Mouse (Mus musculus): ENCODE measurements around the gene Klk8. TPM values are rescaled to one million over a fixed set of nuclear protein-coding genes. Genes with fewer than 3 reads are reported as not detected.

The Klk8 gene
- polyA plus RNA-seq, 1 experiment = not detected

DNA sequence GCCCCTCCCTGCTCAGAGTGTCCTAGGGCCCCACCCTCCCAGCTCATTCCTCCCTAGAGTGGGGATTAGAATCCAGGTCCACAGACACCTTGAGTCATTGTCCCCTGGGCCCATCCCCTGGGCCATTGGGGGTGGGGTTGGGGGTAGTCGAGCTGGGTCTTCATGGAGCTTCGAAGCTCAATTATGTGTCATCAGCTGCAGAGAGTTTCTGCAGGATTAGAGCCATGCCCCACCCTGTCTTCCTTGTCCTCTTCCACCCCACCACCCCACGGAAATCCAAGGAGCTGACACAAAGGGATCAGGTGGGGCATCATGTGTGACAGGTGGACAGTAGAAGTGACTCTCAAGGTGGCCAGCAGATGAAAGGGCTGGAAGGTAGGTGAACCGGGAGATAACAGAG is 28.8 kb upstream of the Klk8 start, which contains the start of gene Klk12:
Gene Klk12 (plus strand): TSS at position 301 of the 400 bp plus-strand sequence.
- H3K4me2 ChIP-seq (ENCODE audit: low read depth) = no peak within 1 kb of the TSS
- TF ChIP-seq TCF3 (IDR thresholded peaks at IDR 0.05; ENCODE audit: insufficient read length, low read depth) (no peak), E2F4 (IDR thresholded peaks at IDR 0.05; ENCODE audit: insufficient read depth) (no peak), REST (IDR thresholded peaks at IDR 0.05; ENCODE audit: insufficient read depth, insufficient read length) (no peak), TCF12 (IDR thresholded peaks at IDR 0.05; ENCODE audit: insufficient read depth, poor library complexity, severe bottlenecking) (no peak), MYOG (IDR thresholded peaks at IDR 0.05; ENCODE audit: control insufficient read depth in 1 of 3, insufficient read depth in 1 of 3, insufficient read length in 2 of 3, low read depth in 2 of 3) (no peak), CEBPB (IDR thresholded peaks at IDR 0.05; ENCODE audit: insufficient read depth, poor library complexity, severe bottlenecking) (no peak), USF1 (IDR thresholded peaks at IDR 0.05; ENCODE audit: low read depth) (no peak), MAX (IDR thresholded peaks at IDR 0.05; ENCODE audit: low read depth) (no peak), SRF (IDR thresholded peaks at IDR 0.05; ENCODE audit: control insufficient read depth, insufficient read length, low read depth) (no peak), POLR2A (IDR thresholded peaks at IDR 0.05; ENCODE audit: insufficient read length, low read depth) (no peak)
- H3ac ChIP-seq (ENCODE audit: control insufficient read depth, insufficient read length) = no peak within 1 kb of the TSS
- no peak within 1 kb of the TSS for H3K4me3 ChIP-seq
- no peaks in the 10 kb centered on the region for H3K36me3 ChIP-seq (ENCODE audit: control insufficient read depth, insufficient read depth)
- H3K79me2 ChIP-seq (ENCODE audit: control insufficient read depth, insufficient read depth) = no peaks in the 10 kb centered on the region
- H3K27me3 ChIP-seq (ENCODE audit: control insufficient read depth, insufficient read depth, insufficient read length) = no peaks in the 10 kb centered on the region

DNA sequence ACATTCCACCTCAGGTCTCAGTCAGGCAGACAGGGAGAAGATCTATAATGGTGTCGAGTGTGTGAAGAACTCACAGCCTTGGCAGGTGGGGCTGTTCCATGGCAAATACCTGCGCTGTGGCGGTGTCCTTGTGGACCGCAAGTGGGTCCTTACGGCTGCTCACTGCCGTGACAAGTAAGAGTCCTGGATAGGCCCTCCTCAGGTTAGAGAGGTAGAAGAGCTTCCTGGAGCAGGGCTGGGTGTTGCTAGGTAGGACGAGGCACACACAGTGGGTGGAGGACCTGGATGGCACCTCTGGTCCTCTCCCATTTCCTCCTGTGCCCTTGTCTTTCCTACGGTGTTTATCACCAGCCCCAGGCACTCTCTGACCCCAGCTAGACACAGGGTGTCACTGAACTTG is 27.7 kb upstream of the Klk8 start:
- Histone ChIP-seq H3K79me2 (ENCODE audit: control insufficient read depth, insufficient read depth) (no peaks in the 10 kb centered on the region), H3ac (ENCODE audit: control insufficient read depth, insufficient read length) (no peak overlapping the region), H3K27me3 (ENCODE audit: control insufficient read depth, insufficient read depth, insufficient read length) (no peaks in the 10 kb centered on the region), H3K4me3 (no peak overlapping the region), H3K4me2 (ENCODE audit: low read depth) (no peak overlapping the region), H3K36me3 (ENCODE audit: control insufficient read depth, insufficient read depth) (no peaks in the 10 kb centered on the region)
- no peak for TF ChIP-seq SRF (IDR thresholded peaks at IDR 0.05; ENCODE audit: control insufficient read depth, insufficient read length, low read depth)
- no peak for TF ChIP-seq MYOG (IDR thresholded peaks at IDR 0.05; ENCODE audit: control insufficient read depth in 1 of 3, insufficient read depth in 1 of 3, insufficient read length in 2 of 3, low read depth in 2 of 3)
- TF ChIP-seq POLR2A (IDR thresholded peaks at IDR 0.05; ENCODE audit: insufficient read length, low read depth) = no peak
- TF ChIP-seq TCF12 (IDR thresholded peaks at IDR 0.05; ENCODE audit: insufficient read depth, poor library complexity, severe bottlenecking) = no peak
- TF ChIP-seq REST (IDR thresholded peaks at IDR 0.05; ENCODE audit: insufficient read depth, insufficient read length) = no peak
- no peak for TF ChIP-seq MAX (IDR thresholded peaks at IDR 0.05; ENCODE audit: low read depth)
- no peak for TF ChIP-seq MYOD1 (IDR thresholded peaks at IDR 0.05; ENCODE audit: control insufficient read depth in 1 of 3, insufficient read length in 2 of 3, low read depth in 2 of 3)

DNA sequence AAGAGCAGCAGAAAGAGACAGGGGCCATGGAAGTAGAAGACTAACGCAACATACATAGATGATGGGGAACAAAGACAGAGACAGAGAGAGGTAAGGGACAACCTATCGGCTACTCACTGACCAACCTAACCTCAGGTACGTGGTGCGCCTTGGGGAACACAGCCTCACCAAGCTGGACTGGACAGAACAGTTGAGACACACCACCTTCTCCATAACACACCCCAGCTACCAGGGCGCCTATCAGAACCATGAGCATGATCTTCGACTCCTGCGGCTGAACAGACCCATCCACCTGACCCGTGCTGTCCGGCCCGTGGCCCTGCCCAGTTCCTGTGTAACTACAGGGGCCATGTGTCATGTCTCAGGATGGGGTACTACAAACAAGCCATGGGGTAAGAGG is 26.7 kb upstream of the Klk8 start:
- no peaks in the 10 kb centered on the region for H3K27me3 ChIP-seq (ENCODE audit: control insufficient read depth, insufficient read depth, insufficient read length)
- no peaks in the 10 kb centered on the region for H3K36me3 ChIP-seq (ENCODE audit: control insufficient read depth, insufficient read depth)
- TF ChIP-seq USF1 (IDR thresholded peaks at IDR 0.05; ENCODE audit: low read depth) = no peak
- TF ChIP-seq E2F4 (IDR thresholded peaks at IDR 0.05; ENCODE audit: insufficient read depth) = no peak
- TF ChIP-seq MYOD1 (IDR thresholded peaks at IDR 0.05; ENCODE audit: control insufficient read depth in 1 of 3, insufficient read length in 2 of 3, low read depth in 2 of 3) = no peak
- no peak for TF ChIP-seq SRF (IDR thresholded peaks at IDR 0.05; ENCODE audit: control insufficient read depth, insufficient read length, low read depth)
- TF ChIP-seq MYOG (IDR thresholded peaks at IDR 0.05; ENCODE audit: control insufficient read depth in 1 of 3, insufficient read depth in 1 of 3, insufficient read length in 2 of 3, low read depth in 2 of 3) = no peak
- no peak for TF ChIP-seq CEBPB (IDR thresholded peaks at IDR 0.05; ENCODE audit: insufficient read depth, poor library complexity, severe bottlenecking)
- no peak for TF ChIP-seq MAX (IDR thresholded peaks at IDR 0.05; ENCODE audit: low read depth)
- TF ChIP-seq TCF3 (IDR thresholded peaks at IDR 0.05; ENCODE audit: insufficient read length, low read depth) = no peak
- TF ChIP-seq POLR2A (IDR thresholded peaks at IDR 0.05; ENCODE audit: insufficient read length, low read depth) = no peak
- no peak for TF ChIP-seq REST (IDR thresholded peaks at IDR 0.05; ENCODE audit: insufficient read depth, insufficient read length)
- no peak for TF ChIP-seq TCF12 (IDR thresholded peaks at IDR 0.05; ENCODE audit: insufficient read depth, poor library complexity, severe bottlenecking)
- TF ChIP-seq POLR2AphosphoS2 (IDR thresholded peaks at IDR 0.05; ENCODE audit: insufficient read length, low read depth) = no peak
- H3K4me3 ChIP-seq = no peak overlapping the region
- H3K4me2 ChIP-seq (ENCODE audit: low read depth) = no peak overlapping the region
- no peak overlapping the region for H3ac ChIP-seq (ENCODE audit: control insufficient read depth, insufficient read length)
- H3K79me2 ChIP-seq (ENCODE audit: control insufficient read depth, insufficient read depth) = no peaks in the 10 kb centered on the region

DNA sequence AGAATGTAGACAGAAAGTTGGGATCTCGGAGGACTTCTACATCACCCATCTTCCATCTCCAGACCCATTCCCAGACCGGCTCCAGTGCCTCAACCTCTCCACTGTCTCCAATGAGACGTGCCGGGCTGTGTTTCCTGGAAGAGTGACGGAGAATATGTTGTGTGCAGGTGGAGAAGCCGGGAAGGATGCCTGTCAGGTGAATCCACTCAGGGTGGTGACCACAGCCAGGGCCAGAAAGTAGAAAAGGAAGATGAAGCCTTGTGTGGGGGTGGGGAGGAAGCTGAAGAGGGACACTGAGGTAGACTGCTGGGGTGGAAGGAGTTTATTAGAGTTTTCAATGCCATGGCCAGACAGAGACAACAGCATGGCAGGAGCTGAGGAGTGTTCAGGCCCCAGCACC is 25.5 kb upstream of the Klk8 start:
- H3K36me3 ChIP-seq (ENCODE audit: control insufficient read depth, insufficient read depth) = no peaks in the 10 kb centered on the region
- no peaks in the 10 kb centered on the region for H3K79me2 ChIP-seq (ENCODE audit: control insufficient read depth, insufficient read depth)
- no peaks in the 10 kb centered on the region for H3K27me3 ChIP-seq (ENCODE audit: control insufficient read depth, insufficient read depth, insufficient read length)
- H3K4me2 ChIP-seq (ENCODE audit: low read depth) = no peak overlapping the region
- H3K4me3 ChIP-seq = no peak overlapping the region
- H3ac ChIP-seq (ENCODE audit: control insufficient read depth, insufficient read length) = no peak overlapping the region
- TF ChIP-seq MYOG (IDR thresholded peaks at IDR 0.05; ENCODE audit: control insufficient read depth in 1 of 3, insufficient read depth in 1 of 3, insufficient read length in 2 of 3, low read depth in 2 of 3) (no peak), TCF3 (IDR thresholded peaks at IDR 0.05; ENCODE audit: insufficient read length, low read depth) (no peak), REST (IDR thresholded peaks at IDR 0.05; ENCODE audit: insufficient read depth, insufficient read length) (no peak), SRF (IDR thresholded peaks at IDR 0.05; ENCODE audit: control insufficient read depth, insufficient read length, low read depth) (no peak), TCF12 (IDR thresholded peaks at IDR 0.05; ENCODE audit: insufficient read depth, poor library complexity, severe bottlenecking) (no peak), POLR2AphosphoS2 (IDR thresholded peaks at IDR 0.05; ENCODE audit: insufficient read length, low read depth) (no peak), MYOD1 (IDR thresholded peaks at IDR 0.05; ENCODE audit: control insufficient read depth in 1 of 3, insufficient read length in 2 of 3, low read depth in 2 of 3) (no peak), USF1 (IDR thresholded peaks at IDR 0.05; ENCODE audit: low read depth) (no peak), MAX (IDR thresholded peaks at IDR 0.05; ENCODE audit: low read depth) (no peak), CEBPB (IDR thresholded peaks at IDR 0.05; ENCODE audit: insufficient read depth, poor library complexity, severe bottlenecking) (no peak), E2F4 (IDR thresholded peaks at IDR 0.05; ENCODE audit: insufficient read depth) (no peak), POLR2A (IDR thresholded peaks at IDR 0.05; ENCODE audit: insufficient read length, low read depth) (no peak)

DNA sequence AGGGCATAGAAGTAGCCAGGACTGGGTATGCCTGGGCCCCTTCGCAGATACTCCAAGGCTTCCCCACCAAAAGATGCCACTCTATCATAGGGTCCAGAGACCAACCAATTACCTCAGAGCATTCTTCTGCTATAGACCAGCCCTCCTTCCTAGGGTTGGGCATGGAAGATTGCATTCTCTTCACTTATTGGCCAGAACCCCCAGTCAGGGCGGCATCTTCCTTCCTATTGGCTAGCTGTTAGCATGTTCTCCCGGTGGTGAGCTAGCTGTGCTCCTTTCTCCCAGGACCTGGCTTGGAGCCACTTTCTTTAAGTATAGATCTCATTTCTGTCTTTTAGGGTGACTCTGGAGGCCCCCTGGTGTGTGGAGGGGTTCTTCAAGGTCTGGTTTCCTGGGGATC is 24.5 kb upstream of the Klk8 start:
- Histone ChIP-seq H3ac (ENCODE audit: control insufficient read depth, insufficient read length) (no peak overlapping the region), H3K4me2 (ENCODE audit: low read depth) (no peak overlapping the region), H3K79me2 (ENCODE audit: control insufficient read depth, insufficient read depth) (no peaks in the 10 kb centered on the region), H3K36me3 (ENCODE audit: control insufficient read depth, insufficient read depth) (no peaks in the 10 kb centered on the region), H3K27me3 (ENCODE audit: control insufficient read depth, insufficient read depth, insufficient read length) (no peaks in the 10 kb centered on the region), H3K4me3 (no peak overlapping the region)
- TF ChIP-seq TCF3 (IDR thresholded peaks at IDR 0.05; ENCODE audit: insufficient read length, low read depth) (no peak), REST (IDR thresholded peaks at IDR 0.05; ENCODE audit: insufficient read depth, insufficient read length) (no peak), SRF (IDR thresholded peaks at IDR 0.05; ENCODE audit: control insufficient read depth, insufficient read length, low read depth) (no peak), USF1 (IDR thresholded peaks at IDR 0.05; ENCODE audit: low read depth) (no peak), MYOG (IDR thresholded peaks at IDR 0.05; ENCODE audit: control insufficient read depth in 1 of 3, insufficient read depth in 1 of 3, insufficient read length in 2 of 3, low read depth in 2 of 3) (no peak), MYOD1 (IDR thresholded peaks at IDR 0.05; ENCODE audit: control insufficient read depth in 1 of 3, insufficient read length in 2 of 3, low read depth in 2 of 3) (no peak), E2F4 (IDR thresholded peaks at IDR 0.05; ENCODE audit: insufficient read depth) (no peak)
